Mouse (Mus musculus): ENCODE measurements around the gene Rin2.

- TF ChIP-seq GATA1 (IDR thresholded peaks at IDR 0.05; ENCODE audit: low read length) (no peak), TAL1 (IDR thresholded peaks at IDR 0.05; ENCODE audit: low read length) (no peak)
These were observed 9.9 kb downstream of the Rin2 start for GRCm38 (mm10) chr2:145684891-145685290.
